Mouse (Mus musculus) thymus, postnatal 25 days (tissue): ENCODE measurements around the gene Edn1.

Source experiments
- DNase-seq: peaks from one replicate; pipeline ENCODE4 v3.0.0; 2022

The Edn1 gene

DNA sequence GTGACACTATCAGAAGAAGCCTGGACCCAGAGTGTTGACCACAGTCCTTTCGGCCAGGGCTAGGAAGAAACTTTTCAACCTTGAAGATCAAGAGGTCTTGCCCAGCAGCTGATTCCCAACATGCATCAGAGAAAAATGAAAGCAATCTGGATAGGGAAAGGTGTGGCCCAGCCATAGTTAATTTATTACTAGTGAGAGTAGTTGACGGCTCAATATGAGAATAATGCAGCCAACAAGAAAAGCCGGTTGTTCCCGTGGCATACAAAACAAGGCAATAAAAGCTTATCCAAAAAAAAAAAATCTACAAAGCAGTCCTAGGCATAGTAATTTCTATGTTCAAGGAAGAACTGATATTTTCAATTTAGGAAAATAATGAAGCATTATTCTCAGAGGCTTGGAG, 16.5 kb downstream of the Edn1 start:
- no peak for DNase-seq

GRCm38 (mm10) chr13:42328576-42328975, 27.3 kb downstream of the Edn1 start:
- no peak for DNase-seq

GRCm38 (mm10) chr13:42331104-42331503, 29.8 kb downstream of the Edn1 start:
- no peak for DNase-seq

- DNase-seq = no peak
These were observed 33.7 kb downstream of the Edn1 start for GRCm38 (mm10) chr13:42334981-42335380.

GRCm38 (mm10) chr13:42336414-42336813, 35.1 kb downstream of the Edn1 start:
- no peak for DNase-seq

GRCm38 (mm10) chr13:42337072-42337471, 35.8 kb downstream of the Edn1 start:
- no peak for DNase-seq

DNA sequence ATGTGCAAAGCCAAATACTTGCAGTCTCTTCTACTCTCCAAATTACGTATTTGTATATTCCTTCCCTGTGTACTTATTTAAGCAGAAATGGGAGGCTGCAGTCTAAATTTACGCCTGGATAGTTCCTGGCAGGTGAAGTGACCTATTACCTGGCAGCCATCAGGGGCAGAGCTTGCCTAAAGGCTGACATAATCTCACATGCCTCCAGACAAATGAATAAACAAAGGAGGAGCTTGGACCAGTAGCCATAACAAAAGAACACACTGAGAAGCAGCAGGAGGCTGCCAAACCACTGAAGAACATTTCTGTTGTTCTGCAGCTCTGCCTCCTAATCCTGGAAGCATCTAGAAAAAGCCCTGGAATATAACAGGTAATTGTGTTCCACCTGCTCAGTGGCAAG, 38.2 kb downstream of the Edn1 start:
- DNase-seq = no peak

- DNase-seq = no peak
These were observed 40.7 kb downstream of the Edn1 start for GRCm38 (mm10) chr13:42341871-42342532.

DNA sequence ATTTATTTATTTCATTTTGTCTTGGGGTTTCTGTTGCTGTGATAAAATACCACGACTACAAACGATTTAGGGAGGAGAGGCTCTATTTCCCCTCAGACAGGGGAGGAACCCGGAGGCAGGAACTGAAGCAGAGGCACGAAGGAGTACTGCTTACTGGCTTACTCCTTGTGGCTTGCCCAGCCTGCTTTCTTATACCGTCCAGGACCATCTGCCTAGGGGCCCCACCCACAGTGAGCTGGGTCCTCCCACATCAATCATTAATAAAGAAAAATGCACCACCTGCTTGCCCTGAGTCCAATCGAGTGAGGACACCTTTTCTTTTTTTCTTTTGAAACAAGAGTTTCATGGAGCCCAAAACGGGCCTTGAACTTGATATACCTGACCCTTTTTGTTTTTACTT, 44.2 kb downstream of the Edn1 start:
- DNase-seq = no peak

- DNase-seq = no peak
These were observed 45.1 kb downstream of the Edn1 start for GRCm38 (mm10) chr13:42346414-42346813.

GRCm38 (mm10) chr13:42351675-42352074, 50.4 kb downstream of the Edn1 start:
- no peak for DNase-seq
